7 mouse cellular contexts compared by ENCODE assay signal in the genomic region with DNA sequence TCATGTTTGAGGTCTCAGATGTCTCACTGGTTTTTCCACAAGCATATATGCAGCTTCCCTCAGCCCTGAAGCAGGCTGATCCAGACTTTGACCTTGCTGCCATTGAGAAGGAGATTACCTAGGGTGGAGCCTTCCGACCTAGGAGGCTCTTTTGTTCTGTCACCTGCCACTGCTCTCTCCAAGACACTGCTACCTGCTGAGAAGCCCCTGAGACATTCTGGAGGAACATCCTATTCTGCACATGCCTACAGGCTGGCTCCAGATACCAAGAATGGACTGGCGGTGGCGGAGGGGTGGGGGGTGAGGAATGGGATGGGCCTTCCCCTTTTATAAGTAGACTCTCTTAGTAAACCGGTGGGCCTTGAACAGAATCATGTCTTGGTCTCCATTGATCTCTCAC.
DNase-seq lines count a peak whose midpoint lies in the region; ATAC-seq lines count a peak whose summit lies in the region.
"Not testable (repeated sequence)": the region's sequence is repeated elsewhere in the genome, so short reads cannot be mapped to it uniquely, and the experiment has no call there.

No protein-coding gene starts in this region.

- peak; percentile 87 for DNase-seq in ES-CJ7 (ENCODE audit: low read depth, low spot score)
- DNase-seq in ES-E14 (ENCODE audit: low read depth, low spot score): peak; percentile 20
- DNase-seq in R1 (ENCODE audit: low read depth, low spot score): peak; percentile 92
- DNase-seq in WW6 (ENCODE audit: low read depth, low spot score): peak; percentile 9
- peak; percentile 85 for DNase-seq in ZHBTc4 (ENCODE audit: low read depth, low spot score)
- DNase-seq in midbrain, embryonic 10.5 days (ENCODE audit: low spot score): peak; percentile 14
- DNase-seq in midbrain, embryonic 11.5 days (ENCODE audit: low spot score, missing footprints): peak; percentile 28

- not testable (repeated sequence) for H3K27me3 ChIP-seq in midbrain, embryonic 10.5 days (ENCODE audit: low read depth, poor library complexity, severe bottlenecking); midbrain, embryonic 11.5 days (ENCODE audit: control insufficient read depth, insufficient read depth, low read length)

- H3K9me3 ChIP-seq in ES-E14 (ENCODE audit: control insufficient read depth, insufficient read depth, low read depth, low read length); midbrain, embryonic 10.5 days (replicated peaks); midbrain, embryonic 11.5 days (ENCODE audit: control insufficient read depth, low read length): not testable (repeated sequence)

- in situ Hi-C loops in ES-E14 (cut with MboI; ENCODE audit: low sequenced_read_pairs in 2 of 2, unreplicated experiment in 2 of 2): not testable (repeated sequence)

- WGBS in midbrain, embryonic 10.5 days: 42% methylated on average over 4 of the region's 4 CpGs
- WGBS in midbrain, embryonic 11.5 days: 29% methylated on average over 4 of the region's 4 CpGs

- H3K4me3 ChIP-seq in ES-E14 (ENCODE audit: insufficient read depth in 1 of 2, low read depth in 1 of 2, low read length in 2 of 2, poor library complexity in 1 of 2, severe bottlenecking in 1 of 2); midbrain, embryonic 10.5 days; midbrain, embryonic 11.5 days (ENCODE audit: low read depth, low read length): not testable (repeated sequence)

- H3K36me3 ChIP-seq in ES-E14 (ENCODE audit: control insufficient read depth, insufficient read depth, low read length, poor library complexity, severe bottlenecking); midbrain, embryonic 10.5 days; midbrain, embryonic 11.5 days (ENCODE audit: control insufficient read depth, insufficient read depth, low read length): not testable (repeated sequence)

- H3K4me1 ChIP-seq in ES-E14 (ENCODE audit: control insufficient read depth in 2 of 2, insufficient read depth in 2 of 2, low read length in 2 of 2, poor library complexity in 1 of 2); midbrain, embryonic 11.5 days (ENCODE audit: control insufficient read depth, insufficient read depth, low read length): not testable (repeated sequence)
- H3K4me1 ChIP-seq in midbrain, embryonic 10.5 days: peaks cover 17% of the 10 kb centered on the region

- not testable (repeated sequence) for H3K4me2 ChIP-seq in midbrain, embryonic 11.5 days

- H3K9ac ChIP-seq in ES-E14 (ENCODE audit: insufficient read depth, low read depth, low read length, poor library complexity, severe bottlenecking); midbrain, embryonic 11.5 days (ENCODE audit: low read length): not testable (repeated sequence)

- peak overlapping the region; percentile 40; the same call in 1 of the 2 replicates for H3K27ac ChIP-seq in ES-E14 (ENCODE audit: insufficient read depth, low read depth, low read length, poor library complexity, severe bottlenecking)
- not testable (repeated sequence) for H3K27ac ChIP-seq in midbrain, embryonic 10.5 days (replicated peaks); midbrain, embryonic 11.5 days (ENCODE audit: low read depth, low read length)

- ATAC-seq in midbrain, embryonic 11.5 days (ENCODE audit: low FRiP score): 0 out of 2 replicates have a peak, but pooled peaks have one; percentile 19

Comparison
In these comparisons a context has a peak if more than half of its experiments do, and no peak if none do; other contexts are left out.
1. DNase-seq: peak in every context shown above with its lines; median percentile 92 in R1; 87 in ES-CJ7; 85 in ZHBTc4; 28 in midbrain, embryonic 11.5 days; 20 in ES-E14; 14 in midbrain, embryonic 10.5 days; 9 in WW6.